ENCODE assay signal across 20 mouse cellular contexts in genomic region chr8:77842392-77843139, GRCm38 (mm10).
DNase-seq lines count a peak whose midpoint lies in the region; ATAC-seq lines count a peak whose summit lies in the region.
"Had no signal": no experiment of that assay in that cellular context is flagged by ENCODE, and none has a peak within 500 bp of the region (broad histone marks: within the 10 kb centered on the region; RNA-seq: fewer than 3 reads in every experiment).

No protein-coding gene starts in this region.

- H3K27me3 ChIP-seq in forebrain, embryonic 10.5 days (ENCODE audit: poor library complexity, severe bottlenecking): no peaks in the 10 kb centered on the region
- no peaks in the 10 kb centered on the region for H3K27me3 ChIP-seq in forebrain, embryonic 14.5 days (replicated peaks; ENCODE audit: control insufficient read depth, insufficient read depth, low read length)
- H3K27me3 ChIP-seq in lung, embryonic 15.5 days: no peaks in the 10 kb centered on the region
- H3K27me3 ChIP-seq in limb, embryonic 13.5 days: no peaks in the 10 kb centered on the region
- H3K27me3 ChIP-seq: liver, embryonic 12.5 days had no signal

- H3K4me2 ChIP-seq in forebrain, embryonic 14.5 days (ENCODE audit: low read length): no peak overlapping the region
- H3K4me2 ChIP-seq in lung, embryonic 15.5 days: no peak overlapping the region; the same call in 1 of the 2 replicates
- H3K4me2 ChIP-seq in limb, embryonic 13.5 days (replicated peaks): no peak overlapping the region
- H3K4me2 ChIP-seq: liver, embryonic 12.5 days had no signal

- no peak overlapping the region for H3K27ac ChIP-seq in forebrain, embryonic 10.5 days
- no peak overlapping the region for H3K27ac ChIP-seq in forebrain, embryonic 14.5 days (ENCODE audit: low read depth, low read length)
- H3K27ac ChIP-seq in lung, embryonic 15.5 days: peak overlapping the region; percentile 52
- 0 out of 2 replicates have a peak overlapping the region, but pooled peaks have one; percentile 2 for H3K27ac ChIP-seq in limb, embryonic 13.5 days
- H3K27ac ChIP-seq: liver, embryonic 12.5 days; macrophage had no signal

- no peak for ATAC-seq in forebrain, embryonic 14.5 days
- ATAC-seq in lung, embryonic 15.5 days (ENCODE audit: borderline replicate concordance, extremely low read depth, low FRiP score, low TSS enrichment): peak; percentile 85
- no peak for ATAC-seq in limb, embryonic 13.5 days (ENCODE audit: low FRiP score, low read depth)
- ATAC-seq: activated CD4-positive, CD25-positive, alpha-beta regulatory T cell, adult 4 months; hindbrain, embryonic 16.5 days; liver, embryonic 12.5 days had no signal

- no peaks in the 10 kb centered on the region for H3K9me3 ChIP-seq in forebrain, embryonic 10.5 days
- no peaks in the 10 kb centered on the region for H3K9me3 ChIP-seq in forebrain, embryonic 14.5 days (replicated peaks; ENCODE audit: control insufficient read depth, low read length)
- H3K9me3 ChIP-seq in lung, embryonic 15.5 days: no peaks in the 10 kb centered on the region
- no peaks in the 10 kb centered on the region for H3K9me3 ChIP-seq in limb, embryonic 13.5 days
- H3K9me3 ChIP-seq: liver, embryonic 12.5 days had no signal

- 67% methylated on average over 7 of the region's 7 CpGs for WGBS in forebrain, embryonic 10.5 days
- WGBS in forebrain, embryonic 14.5 days: 85% methylated on average over 7 of the region's 7 CpGs
- WGBS in lung, embryonic 15.5 days: 26% methylated on average over 7 of the region's 7 CpGs
- 28% methylated on average over 7 of the region's 7 CpGs for WGBS in limb, embryonic 13.5 days

- H3K4me3 ChIP-seq in forebrain, embryonic 10.5 days: no peak overlapping the region
- no peak overlapping the region for H3K4me3 ChIP-seq in forebrain, embryonic 14.5 days (ENCODE audit: low read depth, low read length)
- no peak overlapping the region for H3K4me3 ChIP-seq in lung, embryonic 15.5 days
- H3K4me3 ChIP-seq in limb, embryonic 13.5 days: no peak overlapping the region
- H3K4me3 ChIP-seq: erythroblast, embryonic 14.5 days; liver, embryonic 12.5 days had no signal

- no peaks in the 10 kb centered on the region for H3K4me1 ChIP-seq in forebrain, embryonic 10.5 days
- no peaks in the 10 kb centered on the region for H3K4me1 ChIP-seq in forebrain, embryonic 14.5 days (ENCODE audit: control insufficient read depth, insufficient read depth, low read length)
- H3K4me1 ChIP-seq in lung, embryonic 15.5 days: peaks cover 7% of the 10 kb centered on the region; the same call in 1 of the 2 replicates
- H3K4me1 ChIP-seq in limb, embryonic 13.5 days: peaks cover 13% of the 10 kb centered on the region; the same call in 1 of the 2 replicates
- H3K4me1 ChIP-seq: liver, embryonic 12.5 days had no signal

- no peak overlapping the region for H3K9ac ChIP-seq in forebrain, embryonic 14.5 days (ENCODE audit: low read length)
- H3K9ac ChIP-seq in lung, embryonic 15.5 days: no peak overlapping the region
- no peak overlapping the region for H3K9ac ChIP-seq in limb, embryonic 13.5 days
- H3K9ac ChIP-seq: liver, embryonic 12.5 days had no signal

- peak; percentile 23 for DNase-seq in forebrain, embryonic 10.5 days (ENCODE audit: extremely low spot score, low spot score)
- DNase-seq in forebrain, embryonic 14.5 days (ENCODE audit: low spot score): no peak
- no peak for DNase-seq in lung, postnatal 14 days
- DNase-seq in embryo, embryonic 9.5 days (ENCODE audit: extremely low spot score): peak; percentile 39
- DNase-seq in urinary bladder, postnatal 14 days (ENCODE audit: low spot score): no peak
- no peak for DNase-seq in liver
- DNase-seq: adrenal gland, postnatal 36 days; cerebellum, postnatal 10 days; gastrocnemius, postnatal 10 days; kidney, postnatal 10 days; midbrain, embryonic 14.5 days; right cerebral cortex, postnatal 4 days; thymus, adult 2 months had no signal

- H3K36me3 ChIP-seq in forebrain, embryonic 10.5 days (replicated peaks): no peaks in the 10 kb centered on the region
- H3K36me3 ChIP-seq in forebrain, embryonic 14.5 days (ENCODE audit: control insufficient read depth, insufficient read depth, low read length): no peaks in the 10 kb centered on the region
- H3K36me3 ChIP-seq in lung, embryonic 15.5 days: no peaks in the 10 kb centered on the region
- no peaks in the 10 kb centered on the region for H3K36me3 ChIP-seq in limb, embryonic 13.5 days
- H3K36me3 ChIP-seq: liver, embryonic 12.5 days had no signal

Comparison
In these comparisons a context has a peak if more than half of its experiments do, and no peak if none do; other contexts are left out.
1. DNase-seq: peak in forebrain, embryonic 10.5 days (single experiment) and embryo, embryonic 9.5 days (single experiment); none in forebrain, embryonic 14.5 days (single experiment), lung, postnatal 14 days (single experiment), urinary bladder, postnatal 14 days (single experiment) and liver (single experiment).
2. H3K27ac ChIP-seq: peak in lung, embryonic 15.5 days (single experiment) and limb, embryonic 13.5 days (single experiment); none in forebrain, embryonic 10.5 days (single experiment) and forebrain, embryonic 14.5 days (single experiment).